Mouse (Mus musculus): ENCODE measurements around the gene Hirip3. TPM values are rescaled to one million over a fixed set of nuclear protein-coding genes. Genes with fewer than 3 reads are reported as not detected.
A peak's percentile ranks its signal among the peaks of the same experiment; 100 is the strongest.

Hirip3 gene
- polyA plus RNA-seq, 1 experiment from 2014 or later = 23.4 TPM

DNA sequence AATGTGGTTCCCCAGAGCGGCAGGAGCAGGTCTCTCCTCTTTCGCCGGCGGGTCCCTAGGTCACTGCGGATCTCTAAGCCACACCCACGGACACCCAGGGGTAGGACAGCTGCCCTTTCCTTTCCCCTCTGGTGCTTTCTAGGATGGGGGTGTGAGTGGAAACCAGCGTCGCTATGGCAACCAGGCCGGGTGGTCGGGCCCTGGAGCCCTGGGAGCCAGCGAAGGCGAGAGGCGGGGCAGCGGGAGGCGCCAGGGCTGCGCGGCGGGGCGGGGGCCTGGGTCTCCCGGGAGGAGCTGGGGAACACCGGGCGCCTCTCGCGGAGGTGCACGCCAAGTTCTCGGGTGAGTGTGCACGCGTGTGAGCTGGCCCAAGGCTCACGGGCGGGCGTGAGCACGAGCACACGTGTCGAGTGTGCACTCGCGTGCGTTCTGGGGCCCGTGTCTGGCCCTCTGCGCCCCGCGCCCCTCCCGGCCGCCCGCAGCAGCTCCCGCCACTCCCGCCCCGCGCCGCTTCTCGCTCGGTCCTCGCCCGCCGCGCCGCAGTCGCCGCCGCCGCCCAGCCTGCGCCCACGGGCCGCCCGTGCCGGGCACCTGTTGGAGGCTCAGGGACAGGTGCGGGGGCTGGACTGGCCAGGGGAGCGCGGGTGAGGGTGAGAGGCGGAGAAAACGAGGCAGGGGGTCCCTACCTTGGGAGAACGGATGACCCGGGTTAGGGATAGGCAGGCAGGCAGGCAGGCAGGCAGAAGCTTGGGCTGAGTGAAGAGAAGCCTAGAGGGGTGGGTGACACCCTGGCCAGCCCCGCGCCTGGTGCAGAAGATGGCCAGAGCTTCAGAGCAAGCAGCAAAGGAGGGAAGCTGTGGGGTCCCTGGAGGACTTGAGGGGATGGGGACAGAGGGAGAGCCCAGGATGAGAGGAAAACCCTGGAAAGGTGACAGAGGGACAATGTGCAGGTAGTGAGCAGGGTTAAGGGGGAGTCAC lies 14.1 kb upstream of the Hirip3 start:
- H3K36me3 ChIP-seq (ENCODE audit: control insufficient read depth, insufficient read depth, low read length) = peaks cover 6% of the 10 kb centered on the region; the same call in 1 of the 2 replicates
- H3K9ac ChIP-seq (ENCODE audit: low read length) = peak overlapping the region; percentile 65
- no peaks in the 10 kb centered on the region for H3K9me3 ChIP-seq (ENCODE audit: control insufficient read depth, low read length)
- under 1% methylated on average over 48 of the region's 74 CpGs for WGBS
- peaks cover 15% of the 10 kb centered on the region for H3K27me3 ChIP-seq (ENCODE audit: control insufficient read depth, insufficient read depth, low read length)
- DNase-seq (ENCODE audit: low spot score) = peak; percentile 75
- H3K4me1 ChIP-seq (ENCODE audit: control insufficient read depth, insufficient read depth, low read length) = peaks cover 12% of the 10 kb centered on the region
- ATAC-seq (ENCODE audit: insufficient read depth, low FRiP score, low TSS enrichment) = peak; percentile 56
- H3K27ac ChIP-seq (ENCODE audit: low read depth, low read length) = no peak overlapping the region
- H3K4me2 ChIP-seq (ENCODE audit: low read depth) = peak overlapping the region; percentile 100
- H3K4me3 ChIP-seq (ENCODE audit: low read depth, low read length) = peak overlapping the region; percentile 60

DNA sequence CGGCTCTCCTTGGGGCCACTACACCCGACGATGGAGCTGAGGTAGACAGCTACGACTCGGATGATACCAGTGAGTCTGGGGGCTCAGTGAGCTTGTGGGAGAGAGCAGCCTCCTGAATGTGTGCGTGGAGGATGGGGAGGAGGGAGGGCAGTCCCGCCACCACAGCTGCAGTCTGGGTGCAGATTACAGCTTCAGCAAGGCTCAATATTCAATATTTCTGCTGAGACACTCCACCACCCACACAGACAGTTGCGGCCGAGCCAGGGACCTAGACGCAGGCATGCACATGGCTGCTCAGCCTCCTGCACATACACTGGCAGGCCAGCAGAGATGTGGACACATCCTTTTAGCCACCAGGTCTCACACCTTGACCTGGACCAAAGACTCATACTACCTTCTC lies 13.0 kb upstream of the Hirip3 start:
- Histone ChIP-seq H3K4me1 (ENCODE audit: control insufficient read depth, insufficient read depth, low read length) (peaks cover 12% of the 10 kb centered on the region), H3K27ac (ENCODE audit: low read depth, low read length) (no peak overlapping the region), H3K4me3 (ENCODE audit: low read depth, low read length) (peak overlapping the region; percentile 60; the same call in 1 of the 2 replicates), H3K36me3 (ENCODE audit: control insufficient read depth, insufficient read depth, low read length) (peaks cover 9% of the 10 kb centered on the region), H3K9me3 (ENCODE audit: control insufficient read depth, low read length) (no peaks in the 10 kb centered on the region), H3K27me3 (ENCODE audit: control insufficient read depth, insufficient read depth, low read length) (peaks cover 15% of the 10 kb centered on the region), H3K9ac (ENCODE audit: low read length) (peak overlapping the region; percentile 65), H3K4me2 (ENCODE audit: low read depth) (peak overlapping the region; percentile 100)
- no peak for DNase-seq (ENCODE audit: low spot score)
- WGBS = 22% methylated on average over 10 of the region's 10 CpGs
- ATAC-seq (ENCODE audit: insufficient read depth, low FRiP score, low TSS enrichment) = no peak

DNA sequence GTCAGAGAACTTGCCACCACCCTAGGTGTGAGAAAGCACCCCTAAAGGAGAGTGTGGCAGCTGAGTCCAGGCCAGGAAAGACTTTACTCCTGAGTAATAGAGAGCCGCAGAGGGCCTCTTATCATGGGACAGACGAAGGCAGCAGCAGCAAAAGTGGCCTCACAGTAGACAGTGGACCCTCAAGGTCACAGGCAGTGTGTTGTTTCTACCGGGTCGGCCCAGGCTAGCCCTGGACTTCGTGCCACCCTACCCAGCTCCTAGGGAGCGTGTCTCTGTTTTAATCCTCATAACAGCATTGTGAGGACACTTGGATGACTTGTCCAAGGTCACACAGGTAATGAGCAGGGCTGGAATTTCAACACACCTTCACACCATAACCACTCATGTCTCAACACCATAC lies 11.6 kb upstream of the Hirip3 start:
- Histone ChIP-seq H3K4me1 (ENCODE audit: control insufficient read depth, insufficient read depth, low read length) (peaks cover 12% of the 10 kb centered on the region), H3K4me2 (ENCODE audit: low read depth) (no peak overlapping the region), H3K27ac (ENCODE audit: low read depth, low read length) (no peak overlapping the region), H3K27me3 (ENCODE audit: control insufficient read depth, insufficient read depth, low read length) (peaks cover 15% of the 10 kb centered on the region), H3K36me3 (ENCODE audit: control insufficient read depth, insufficient read depth, low read length) (peaks cover 9% of the 10 kb centered on the region), H3K9ac (ENCODE audit: low read length) (no peak overlapping the region), H3K4me3 (ENCODE audit: low read depth, low read length) (no peak overlapping the region), H3K9me3 (ENCODE audit: control insufficient read depth, low read length) (no peaks in the 10 kb centered on the region)
- WGBS = 98% methylated on average over 6 of the region's 6 CpGs
- DNase-seq (ENCODE audit: low spot score) = no peak
- ATAC-seq (ENCODE audit: insufficient read depth, low FRiP score, low TSS enrichment) = no peak

DNA sequence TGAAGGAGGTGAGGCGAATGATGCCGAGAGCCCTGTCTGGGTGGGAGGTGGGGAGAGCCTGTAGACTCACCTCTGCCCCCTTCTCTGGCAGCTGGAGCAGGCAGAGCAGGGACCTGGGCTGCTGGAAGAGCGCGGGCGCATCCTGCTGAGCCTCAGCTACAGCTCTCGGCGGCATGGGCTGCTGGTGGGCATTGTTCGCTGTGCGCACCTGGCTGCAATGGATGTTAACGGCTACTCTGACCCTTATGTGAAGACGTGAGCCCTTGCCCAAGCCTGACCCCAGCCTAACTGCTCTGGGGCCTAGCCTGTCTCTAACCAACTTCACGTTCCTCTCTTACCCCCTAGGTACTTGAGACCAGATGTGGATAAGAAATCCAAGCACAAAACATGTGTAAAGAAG lies 10.6 kb upstream of the Hirip3 start:
- WGBS = 42% methylated on average over 12 of the region's 12 CpGs

DNA sequence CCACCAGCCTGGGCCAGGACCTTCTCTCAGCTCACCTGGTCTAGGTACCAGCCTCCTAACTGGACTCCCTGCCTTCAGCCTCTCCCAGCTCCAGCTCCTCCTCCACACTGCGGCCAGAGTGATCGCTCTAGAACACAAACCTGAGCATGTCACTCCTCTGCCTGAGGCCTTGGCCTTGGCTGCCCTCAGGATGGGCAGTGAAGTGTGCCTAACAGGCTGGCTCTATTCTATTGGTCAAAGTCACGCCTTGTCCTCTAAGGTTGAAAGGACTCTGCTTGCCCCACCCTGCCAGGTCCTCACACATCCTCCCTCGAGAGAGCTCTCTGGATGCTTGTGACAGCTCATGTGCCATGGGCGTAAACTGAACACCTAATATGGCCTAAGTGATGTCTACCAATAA lies 8.3 kb upstream of the Hirip3 start:
- H3K36me3 ChIP-seq (ENCODE audit: control insufficient read depth, insufficient read depth, low read length) = peaks cover 14% of the 10 kb centered on the region
- no peak overlapping the region for H3K9ac ChIP-seq (ENCODE audit: low read length)
- H3K4me1 ChIP-seq (ENCODE audit: control insufficient read depth, insufficient read depth, low read length) = peaks cover 3% of the 10 kb centered on the region
- no peaks in the 10 kb centered on the region for H3K9me3 ChIP-seq (ENCODE audit: control insufficient read depth, low read length)
- H3K4me2 ChIP-seq (ENCODE audit: low read depth) = no peak overlapping the region
- DNase-seq (ENCODE audit: low spot score) (no peak), ATAC-seq (ENCODE audit: insufficient read depth, low FRiP score, low TSS enrichment) (no peak)
- H3K4me3 ChIP-seq (ENCODE audit: low read depth, low read length) = no peak overlapping the region
- H3K27me3 ChIP-seq (ENCODE audit: control insufficient read depth, insufficient read depth, low read length) = peaks cover 11% of the 10 kb centered on the region
- no peak overlapping the region for H3K27ac ChIP-seq (ENCODE audit: low read depth, low read length)
- WGBS = 88% methylated on average over 5 of the region's 5 CpGs

More for the DNA sequence above, 10.6 kb upstream of the Hirip3 start:
- no peaks in the 10 kb centered on the region for H3K9me3 ChIP-seq (ENCODE audit: control insufficient read depth, low read length)
- no peak overlapping the region for H3K27ac ChIP-seq (ENCODE audit: low read depth, low read length)
- no peak for ATAC-seq (ENCODE audit: insufficient read depth, low FRiP score, low TSS enrichment)
- peaks cover 12% of the 10 kb centered on the region for H3K4me1 ChIP-seq (ENCODE audit: control insufficient read depth, insufficient read depth, low read length)
- H3K4me3 ChIP-seq (ENCODE audit: low read depth, low read length) = no peak overlapping the region
- DNase-seq (ENCODE audit: low spot score) = no peak
- peaks cover 9% of the 10 kb centered on the region for H3K36me3 ChIP-seq (ENCODE audit: control insufficient read depth, insufficient read depth, low read length)
- H3K4me2 ChIP-seq (ENCODE audit: low read depth) = no peak overlapping the region
- no peak overlapping the region for H3K9ac ChIP-seq (ENCODE audit: low read length)
- H3K27me3 ChIP-seq (ENCODE audit: control insufficient read depth, insufficient read depth, low read length) = peaks cover 15% of the 10 kb centered on the region

DNA sequence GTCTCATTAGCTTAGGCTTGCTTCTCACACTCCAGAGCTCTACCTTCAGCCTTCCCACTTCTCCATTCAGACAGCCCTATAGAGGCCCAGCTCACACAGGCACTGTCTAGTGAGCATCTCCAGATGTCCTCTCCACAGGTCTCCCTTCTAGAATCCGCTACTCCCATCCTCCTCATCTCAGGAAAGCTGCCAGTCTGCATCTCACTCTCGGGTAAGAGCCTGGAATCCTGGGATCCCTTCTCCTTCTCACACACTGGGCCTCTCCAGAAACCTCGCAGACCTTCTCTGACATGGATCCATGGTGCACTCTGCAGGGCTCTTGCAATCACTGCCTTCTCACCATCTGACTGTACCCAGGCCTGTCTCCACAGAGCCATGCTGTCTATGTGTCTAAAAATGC lies 6.1 kb upstream of the Hirip3 start:
- Histone ChIP-seq H3K4me2 (ENCODE audit: low read depth) (no peak overlapping the region), H3K36me3 (ENCODE audit: control insufficient read depth, insufficient read depth, low read length) (peaks cover 17% of the 10 kb centered on the region)
- DNase-seq (ENCODE audit: low spot score) = no peak

DNA sequence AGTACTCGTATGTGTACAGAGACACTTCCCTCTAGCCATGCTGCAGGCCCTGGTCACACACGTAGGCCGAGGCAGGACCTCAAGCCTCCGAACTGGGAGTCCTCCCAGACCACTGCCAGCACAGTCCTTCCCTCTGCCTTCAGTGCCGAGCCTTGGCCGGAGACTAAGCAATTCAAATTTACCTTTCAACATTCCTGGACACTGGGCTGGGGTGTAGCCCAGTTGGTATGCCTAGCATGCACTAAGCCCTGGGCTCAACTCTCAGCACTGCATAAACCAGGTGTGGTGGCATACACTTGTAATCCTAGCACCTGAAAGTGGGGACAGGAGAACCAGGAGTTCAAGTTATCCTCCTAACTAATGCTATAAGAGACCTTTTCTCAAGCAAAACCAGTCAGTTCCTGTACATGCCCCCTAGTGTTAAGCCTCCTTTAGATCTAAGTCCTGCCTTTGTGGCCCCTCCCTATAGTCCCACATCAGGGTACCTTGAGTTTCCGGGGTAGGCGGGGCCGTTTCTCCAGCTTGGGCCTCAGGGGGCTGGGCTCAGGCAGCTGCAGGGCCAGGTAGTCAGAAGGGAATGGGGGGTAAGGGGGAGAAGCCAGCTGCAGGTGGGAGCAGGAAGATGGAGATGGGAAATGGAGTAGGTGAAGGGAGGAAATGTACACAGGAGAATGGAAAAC lies 4.9 kb upstream of the Hirip3 start:
- no peak overlapping the region for H3K4me2 ChIP-seq (ENCODE audit: low read depth)
- 68% methylated on average over 9 of the region's 9 CpGs for whole genome bisulfite sequencing
- peaks cover 4% of the 10 kb centered on the region; the same call in 1 of the 2 replicates for H3K4me1 ChIP-seq (ENCODE audit: control insufficient read depth, insufficient read depth, low read length)
- no peak overlapping the region for H3K9ac ChIP-seq (ENCODE audit: low read length)
- DNase-seq (ENCODE audit: low spot score) = no peak
- H3K27ac ChIP-seq (ENCODE audit: low read depth, low read length) = no peak overlapping the region
- no peaks in the 10 kb centered on the region for H3K9me3 ChIP-seq (ENCODE audit: control insufficient read depth, low read length)
- H3K4me3 ChIP-seq (ENCODE audit: low read depth, low read length) = no peak overlapping the region
- no peaks in the 10 kb centered on the region for H3K27me3 ChIP-seq (ENCODE audit: control insufficient read depth, insufficient read depth, low read length)
- peaks cover 15% of the 10 kb centered on the region for H3K36me3 ChIP-seq (ENCODE audit: control insufficient read depth, insufficient read depth, low read length)
- ATAC-seq (ENCODE audit: insufficient read depth, low FRiP score, low TSS enrichment) = no peak

More for the DNA sequence above, 6.1 kb upstream of the Hirip3 start:
- Histone ChIP-seq H3K4me1 (ENCODE audit: control insufficient read depth, insufficient read depth, low read length) (no peaks in the 10 kb centered on the region; the same call in 1 of the 2 replicates), H3K9ac (ENCODE audit: low read length) (no peak overlapping the region), H3K9me3 (ENCODE audit: control insufficient read depth, low read length) (no peaks in the 10 kb centered on the region), H3K27ac (ENCODE audit: low read depth, low read length) (no peak overlapping the region), H3K4me3 (ENCODE audit: low read depth, low read length) (no peak overlapping the region), H3K27me3 (ENCODE audit: control insufficient read depth, insufficient read depth, low read length) (no peaks in the 10 kb centered on the region)
- WGBS = 85% methylated on average over 3 of the region's 3 CpGs
- no peak for ATAC-seq (ENCODE audit: insufficient read depth, low FRiP score, low TSS enrichment)

DNA sequence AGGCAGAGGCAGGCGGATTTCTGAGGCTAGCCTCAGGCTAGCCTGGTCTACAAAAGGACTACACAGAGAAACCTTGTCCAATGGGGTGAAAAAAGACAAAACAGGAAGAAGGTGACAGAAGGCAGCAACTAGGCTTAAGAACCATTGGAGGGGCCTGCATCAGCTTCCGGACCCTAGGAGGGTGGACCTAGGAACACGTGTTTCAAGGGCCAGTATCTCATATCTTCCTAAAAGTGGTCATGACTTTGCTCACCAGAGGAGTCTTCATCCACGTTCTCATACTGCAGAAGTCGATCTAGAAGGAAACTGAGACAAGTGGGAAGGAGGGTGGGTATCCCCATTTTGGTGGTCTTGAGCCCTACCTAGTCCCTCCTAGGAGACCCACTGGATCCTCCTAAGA lies 785 bp upstream of the Hirip3 start:
- H3K27ac ChIP-seq (ENCODE audit: low read depth, low read length) = no peak overlapping the region
- ATAC-seq (ENCODE audit: insufficient read depth, low FRiP score, low TSS enrichment) (no peak), DNase-seq (ENCODE audit: low spot score) (no peak)
- peaks cover 8% of the 10 kb centered on the region for H3K36me3 ChIP-seq (ENCODE audit: control insufficient read depth, insufficient read depth, low read length)
- H3K4me1 ChIP-seq (ENCODE audit: control insufficient read depth, insufficient read depth, low read length) = peaks cover 22% of the 10 kb centered on the region
- H3K27me3 ChIP-seq (ENCODE audit: control insufficient read depth, insufficient read depth, low read length) = no peaks in the 10 kb centered on the region
- 68% methylated on average over 5 of the region's 5 CpGs for WGBS
- H3K4me3 ChIP-seq (ENCODE audit: low read depth, low read length) = peak overlapping the region; percentile 60
- no peaks in the 10 kb centered on the region for H3K9me3 ChIP-seq (ENCODE audit: control insufficient read depth, low read length)
- peak overlapping the region; percentile 70 for H3K9ac ChIP-seq (ENCODE audit: low read length)
- H3K4me2 ChIP-seq (ENCODE audit: low read depth) = peak overlapping the region; percentile 85

All from neural tube, embryonic 11.5 days (tissue).